Mouse (Mus musculus) megakaryocyte, embryonic 14.5 days (primary cell): ENCODE measurements around the gene L3mbtl1.

ENCODE experiments used
- FLI1 ChIP-seq: IDR thresholded peaks from 2 replicates; pipeline ENCODE4 v1.6.1; 2012; ENCODE audit warnings: low read length, inconsistent platforms, mixed read lengths
- GATA1 ChIP-seq: IDR thresholded peaks from 3 replicates; pipeline ENCODE4 v1.6.1; 2012; ENCODE audit warnings: mixed read lengths, low read length, inconsistent platforms, borderline replicate concordance

GRCm38 (mm10) chr2:162973206-162973605 lies 29.9 kb downstream of the L3mbtl1 start:
- no peak for TF ChIP-seq GATA1
- TF ChIP-seq FLI1 = no peak
